Mouse (Mus musculus) forebrain, postnatal 0 days (tissue): ENCODE data around the gene Pdzd2. TPM values are rescaled to one million over a fixed set of nuclear protein-coding genes. Genes with fewer than 3 reads are reported as not detected.

Experiments
- ATAC-seq: fragments of 200-750 bp; cut with Nextera tagmentation; 2 replicates; pipeline ENCODE4 v1.8.0; 2017; ENCODE audit warnings: mild to moderate bottlenecking, moderate library complexity
- DNase-seq: peaks from one replicate; pipeline ENCODE4 v3.0.0-alpha.2; 2015
- H3K27ac ChIP-seq: fragments of 300-500 bp; sonication (generic); 2 replicates; pipeline ENCODE4 v1.5.1; 2014; ENCODE audit warnings: low read depth, mild to moderate bottlenecking, antibody characterized with exemption, low read length, moderate library complexity, mixed read lengths
- H3K27me3 ChIP-seq: fragments of 300-500 bp; sonication (generic); 2 replicates; pipeline ENCODE4 v1.6.1; 2014; ENCODE audit warnings: mild to moderate bottlenecking, low read length, mixed read lengths; ENCODE audit not compliant: insufficient read depth
- H3K36me3 ChIP-seq: fragments of 300-500 bp; sonication (generic); 2 replicates; pipeline ENCODE4 v1.6.1; 2014; ENCODE audit warnings: mild to moderate bottlenecking, moderate library complexity; ENCODE audit not compliant: insufficient read depth
- H3K4me1 ChIP-seq: fragments of 300-500 bp; sonication (generic); 2 replicates; pipeline ENCODE4 v1.6.1; 2014; ENCODE audit warnings: antibody characterized with exemption; ENCODE audit not compliant: insufficient read depth
- H3K4me2 ChIP-seq: fragments of 300-500 bp; sonication (generic); 2 replicates; pipeline ENCODE4 v1.6.1; 2014; ENCODE audit warnings: low read depth, mild to moderate bottlenecking, moderate library complexity
- H3K4me3 ChIP-seq: fragments of 300-500 bp; sonication (generic); 2 replicates; pipeline ENCODE4 v1.5.1; 2014; ENCODE audit warnings: low read depth, low read length, mixed read lengths
- H3K9ac ChIP-seq: fragments of 300-500 bp; sonication (generic); 2 replicates; pipeline ENCODE4 v1.6.1; 2014; ENCODE audit warnings: mild to moderate bottlenecking
- H3K9me3 ChIP-seq: fragments of 300-500 bp; sonication (generic); 2 replicates; pipeline ENCODE4 v1.6.1; 2016; ENCODE audit warnings: low read length
- CTCF ChIP-seq: sonication (generic); IDR thresholded peaks from 2 replicates; pipeline ENCODE4 v1.5.1; 2016; ENCODE audit warnings: antibody characterized with exemption, control low read depth, low read depth
- WGBS: fragments of 180-500 bp; shearing (Covaris S2); extraction: QIAGEN DNeasy Blood & Tissue Kit; methylation state at CpG from one replicate; pipeline ENCODE4 v1.1.7; 2014; 5-methylcytosine and 5-hydroxymethylcytosine counted together
- polyA plus RNA-seq: library from polyadenylated mRNA; unstranded; fragments of >200 nt; fragmentation: Nextera tagmentation; extraction: Ambion mirVana; gene quantifications from 2 replicates; pipeline ENCODE4 v1.2.1, GENCODE M21; 2015
- total RNA-seq: library from RNA; depleted of rRNA; stranded (reverse); fragments of >200 nt; gene quantifications from 2 replicates; pipeline ENCODE4 v1.2.3, GENCODE M21; 2014

Pdzd2 gene
- total and polyA plus RNA-seq, 2 experiments from 2014 or later = 9.4 to 18.9 TPM

DNA sequence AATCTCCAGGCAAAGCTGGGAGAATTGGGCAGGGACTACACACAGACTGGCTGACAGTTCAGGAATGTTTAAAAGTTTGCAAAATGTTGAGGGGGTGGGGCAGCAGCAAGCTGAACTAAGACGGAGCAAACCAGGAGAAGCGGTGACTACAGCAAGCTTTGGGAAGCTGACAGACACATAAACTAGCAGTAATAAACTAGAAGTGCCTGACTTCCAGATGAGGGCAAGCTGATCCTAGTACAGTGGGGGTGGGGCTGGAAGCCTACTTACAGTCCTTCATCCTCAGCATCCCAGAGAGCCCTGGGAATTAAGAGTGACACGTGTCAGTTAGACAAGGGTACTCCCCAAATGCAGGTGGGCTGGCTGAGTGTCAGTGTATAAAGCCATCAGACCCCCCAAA is 194.5 kb downstream of the Pdzd2 start:
- 65% methylated on average over 3 of the region's 3 CpGs for WGBS

DNA sequence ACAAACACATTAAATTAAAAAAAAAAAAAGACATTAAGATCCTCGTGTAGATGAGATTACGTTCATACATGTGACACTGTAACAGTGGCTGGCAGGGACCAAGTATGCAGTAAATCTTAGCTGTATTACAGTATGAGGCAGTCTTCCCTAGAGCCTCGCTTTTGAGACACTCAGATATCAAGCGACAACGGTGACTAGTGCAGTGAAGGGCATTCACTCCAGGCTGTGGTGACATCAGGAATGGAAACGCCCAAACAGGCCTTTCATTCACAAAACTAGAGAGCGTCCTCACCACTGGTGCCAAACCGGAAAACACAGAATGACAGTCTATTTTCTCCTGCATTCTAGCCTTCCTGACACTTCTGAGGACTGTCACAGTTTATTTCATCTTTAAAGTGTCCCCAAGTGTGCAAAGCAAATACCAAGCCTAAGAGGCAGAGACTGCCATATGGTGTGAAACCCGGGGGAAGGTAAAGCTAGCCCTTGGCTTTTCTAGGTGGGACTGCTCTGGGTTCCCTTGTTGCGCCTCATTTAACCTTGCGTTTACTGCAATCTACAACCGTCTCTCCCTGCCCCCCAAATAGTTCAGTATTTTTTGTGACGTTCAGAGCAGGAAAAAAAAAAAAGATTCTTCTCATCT is 195.9 kb downstream of the Pdzd2 start:
- Histone ChIP-seq H3K27ac (no peak overlapping the region), H3K4me1 (no peaks in the 10 kb centered on the region), H3K36me3 (no peaks in the 10 kb centered on the region), H3K9ac (no peak overlapping the region), H3K27me3 (no peaks in the 10 kb centered on the region), H3K4me2 (no peak overlapping the region), H3K4me3 (no peak overlapping the region), H3K9me3 (no peaks in the 10 kb centered on the region)
- ATAC-seq (no peak), DNase-seq (no peak)
- WGBS = 79% methylated on average over 13 of the region's 13 CpGs
- no peak for TF ChIP-seq CTCF

More for the DNA sequence above, 194.5 kb downstream of the Pdzd2 start:
- H3K27ac ChIP-seq = no peak overlapping the region
- H3K4me1 ChIP-seq = peaks cover 6% of the 10 kb centered on the region
- DNase-seq (no peak), ATAC-seq (no peak)
- TF ChIP-seq CTCF = no peak
- H3K9me3 ChIP-seq = no peaks in the 10 kb centered on the region
- H3K9ac ChIP-seq = no peak overlapping the region
- no peaks in the 10 kb centered on the region for H3K27me3 ChIP-seq
- H3K4me2 ChIP-seq = no peak overlapping the region
- H3K36me3 ChIP-seq = no peaks in the 10 kb centered on the region
- no peak overlapping the region for H3K4me3 ChIP-seq

DNA sequence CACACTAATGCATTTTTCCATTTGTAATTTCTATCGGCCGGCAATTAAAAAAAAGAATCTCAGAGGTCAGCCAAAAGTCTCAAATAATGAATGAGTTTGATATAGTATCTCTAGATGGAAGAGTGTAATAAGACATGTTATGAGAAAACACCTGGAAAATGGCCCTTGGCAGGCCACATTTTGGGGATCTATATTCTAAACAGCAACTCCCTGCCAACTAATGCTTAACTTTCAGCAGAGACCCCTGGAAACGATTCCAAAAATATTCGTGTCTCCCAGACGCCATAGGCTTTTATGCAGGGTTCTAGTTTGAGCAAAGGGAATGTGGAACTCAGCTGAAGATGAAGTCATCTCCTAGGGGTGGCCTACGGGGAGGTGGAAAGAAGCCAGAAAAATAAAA is 197.4 kb downstream of the Pdzd2 start:
- no peak for TF ChIP-seq CTCF
- ATAC-seq = no peak
- WGBS = 81% methylated on average over 6 of the region's 6 CpGs

DNA sequence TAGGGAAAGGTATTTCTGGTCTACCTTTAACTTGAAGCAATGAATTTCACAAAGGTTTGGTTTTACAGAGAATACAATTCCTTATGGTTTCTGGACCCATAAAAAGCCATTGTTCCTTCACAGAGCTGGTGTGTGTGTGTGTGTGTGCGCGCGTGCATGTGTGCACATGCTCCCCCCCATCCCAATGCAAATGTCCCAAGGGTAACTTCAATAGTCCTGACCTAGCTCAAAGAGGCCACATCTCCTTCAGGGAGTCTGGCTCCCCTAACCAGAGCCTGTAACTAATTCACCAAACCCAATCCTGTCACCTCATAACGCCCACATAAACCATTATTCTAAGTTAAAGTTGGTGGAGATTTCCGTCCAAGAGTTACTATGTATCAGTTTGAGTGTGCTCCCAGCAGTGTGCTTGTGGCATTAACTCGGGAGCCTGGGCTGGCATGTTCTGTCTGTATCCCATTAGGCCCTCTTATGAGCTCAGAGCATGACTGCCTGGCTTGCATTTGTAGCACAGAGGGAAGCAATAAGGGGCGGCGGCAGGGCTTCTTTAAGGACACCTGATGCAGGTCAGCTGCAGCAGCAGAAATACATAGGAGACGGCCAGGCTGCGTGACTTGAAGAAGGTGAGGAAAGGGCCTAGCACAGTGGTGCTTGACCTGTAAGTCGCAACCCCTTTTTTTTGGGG is 200.0 kb downstream of the Pdzd2 start:
- no peak for TF ChIP-seq CTCF
- ATAC-seq (no peak), DNase-seq (no peak)
- Histone ChIP-seq H3K27ac (no peak overlapping the region), H3K4me3 (no peak overlapping the region), H3K9ac (no peak overlapping the region), H3K36me3 (no peaks in the 10 kb centered on the region), H3K27me3 (no peaks in the 10 kb centered on the region), H3K9me3 (no peaks in the 10 kb centered on the region), H3K4me1 (no peaks in the 10 kb centered on the region), H3K4me2 (no peak overlapping the region)
- WGBS = 94% methylated on average over 11 of the region's 11 CpGs

More for the DNA sequence above, 197.4 kb downstream of the Pdzd2 start:
- Histone ChIP-seq H3K27me3 (no peaks in the 10 kb centered on the region), H3K36me3 (no peaks in the 10 kb centered on the region), H3K27ac (no peak overlapping the region), H3K4me1 (no peaks in the 10 kb centered on the region), H3K4me2 (no peak overlapping the region), H3K4me3 (no peak overlapping the region), H3K9ac (no peak overlapping the region), H3K9me3 (no peaks in the 10 kb centered on the region)
- no peak for DNase-seq

DNA sequence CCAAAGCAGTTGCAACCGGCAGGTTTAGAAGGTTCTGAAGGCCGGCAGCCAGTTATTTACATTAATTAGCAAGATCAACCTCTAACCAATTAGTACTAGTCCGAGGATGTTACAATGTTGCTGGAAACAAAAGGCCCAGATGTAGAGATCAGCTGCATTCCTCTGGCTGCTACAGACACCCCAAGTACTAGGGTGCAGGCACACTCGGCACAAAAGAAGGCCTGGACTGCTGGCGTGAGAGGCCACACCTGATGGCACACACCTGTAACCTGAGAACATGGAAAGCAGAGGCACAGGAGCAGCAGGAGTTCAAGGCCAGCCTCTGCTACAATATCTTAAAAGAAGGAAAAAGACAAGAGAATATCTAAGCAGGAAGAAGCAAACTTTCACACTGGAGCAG is 206.5 kb downstream of the Pdzd2 start:
- Histone ChIP-seq H3K27me3 (no peaks in the 10 kb centered on the region), H3K9me3 (no peaks in the 10 kb centered on the region), H3K4me2 (no peak overlapping the region), H3K4me3 (no peak overlapping the region), H3K36me3 (no peaks in the 10 kb centered on the region), H3K4me1 (no peaks in the 10 kb centered on the region), H3K27ac (no peak overlapping the region), H3K9ac (no peak overlapping the region)
- ATAC-seq (no peak), DNase-seq (no peak)
- WGBS = 61% methylated on average over 5 of the region's 5 CpGs
- no peak for TF ChIP-seq CTCF

DNA sequence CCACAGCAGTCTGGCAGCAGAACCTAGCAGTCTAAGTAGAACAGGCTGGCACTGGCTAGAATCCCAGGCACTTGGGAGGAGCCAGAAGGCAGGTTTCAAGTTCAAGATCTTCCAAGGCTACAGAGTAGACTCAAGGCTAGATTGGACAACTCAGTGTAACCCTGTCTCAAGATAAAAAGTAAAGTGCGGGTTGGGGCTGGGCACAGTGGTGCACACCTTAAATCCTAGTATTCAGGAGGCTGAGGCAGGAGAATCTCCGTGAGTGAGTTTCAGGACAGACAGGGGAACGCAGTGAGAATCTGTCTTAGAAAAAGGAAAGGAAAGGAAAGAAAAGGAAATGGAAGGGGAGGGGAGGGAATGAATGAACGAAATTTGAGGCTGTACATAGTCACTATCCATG is 207.2 kb downstream of the Pdzd2 start:
- ATAC-seq (no peak), DNase-seq (no peak)
- 93% methylated on average over 4 of the region's 4 CpGs for WGBS
- Histone ChIP-seq H3K27me3 (no peaks in the 10 kb centered on the region), H3K4me1 (no peaks in the 10 kb centered on the region), H3K36me3 (no peaks in the 10 kb centered on the region), H3K9me3 (no peaks in the 10 kb centered on the region), H3K9ac (no peak overlapping the region), H3K27ac (no peak overlapping the region), H3K4me2 (no peak overlapping the region), H3K4me3 (no peak overlapping the region)
- TF ChIP-seq CTCF = no peak

DNA sequence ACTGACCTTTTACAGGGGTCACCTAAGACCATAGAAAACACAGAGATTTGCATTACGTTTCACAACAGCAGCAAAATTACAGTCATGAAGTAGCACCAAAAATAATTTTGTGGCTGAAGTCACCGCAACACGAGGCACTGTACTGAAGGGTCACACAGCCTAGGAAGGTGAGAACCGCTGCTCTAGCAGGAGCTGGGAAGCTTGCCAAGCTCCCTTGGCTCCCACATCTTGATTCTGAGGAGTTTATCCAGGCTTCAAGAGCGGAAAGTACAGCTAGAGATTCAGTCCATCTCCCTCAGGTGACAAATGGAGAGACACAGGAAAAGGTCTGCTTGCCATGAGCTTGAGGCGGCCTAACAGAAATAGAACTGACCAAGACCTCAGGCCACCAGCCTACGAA is 216.9 kb downstream of the Pdzd2 start:
- Histone ChIP-seq H3K9me3 (no peaks in the 10 kb centered on the region), H3K4me2 (no peak overlapping the region), H3K27ac (no peak overlapping the region), H3K4me3 (no peak overlapping the region), H3K36me3 (no peaks in the 10 kb centered on the region), H3K4me1 (0 out of 2 replicates have a peak, but pooled peaks cover 3% of the 10 kb centered on the region), H3K9ac (no peak overlapping the region), H3K27me3 (no peaks in the 10 kb centered on the region)
- ATAC-seq (no peak), DNase-seq (no peak)
- TF ChIP-seq CTCF = no peak
- WGBS = 80% methylated on average over 7 of the region's 7 CpGs
